Mouse (Mus musculus): Measurements from ENCODE around the gene Vps45. TPM values are rescaled to one million over a fixed set of nuclear protein-coding genes. Genes with fewer than 3 reads are reported as not detected.

Gene Vps45
- 45.4 and 48.3 TPM in 2 replicates for polyA plus RNA-seq (2016; fragmentation: Nextera tagmentation; extraction: Ambion mirVana)

DNA sequence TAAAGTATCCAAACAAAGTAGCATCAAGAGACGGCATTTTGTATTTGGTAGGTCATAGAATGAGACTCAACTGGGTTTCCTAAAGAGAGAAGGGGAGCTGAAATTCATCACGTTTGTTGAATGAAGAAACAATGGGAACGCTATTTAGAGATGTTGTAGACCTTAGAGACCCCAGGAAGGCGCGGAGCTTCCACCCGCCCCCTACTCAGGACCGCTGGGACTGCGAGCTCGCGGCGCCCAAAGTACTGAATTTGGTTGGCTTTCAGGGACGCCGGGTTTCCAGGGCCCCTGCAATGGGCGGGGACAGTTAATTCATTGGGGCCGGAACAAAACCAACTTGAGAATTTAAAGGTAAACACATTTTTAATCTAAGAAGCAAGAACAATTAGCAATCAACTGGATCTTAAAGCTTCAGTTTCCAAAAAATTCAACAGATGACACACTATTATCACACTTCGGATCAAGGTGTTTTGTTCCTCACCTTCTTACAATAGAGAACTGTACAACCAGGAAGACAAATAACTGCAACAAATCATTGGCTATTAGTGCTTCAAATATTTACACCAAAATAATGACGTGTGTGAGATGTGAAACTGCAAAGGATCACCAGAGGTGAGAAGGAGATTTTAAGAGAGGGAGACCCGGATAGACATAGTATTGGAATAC, at the start of gene Vps45:
Gene Vps45, minus strand, starts transcription at position 236 of the 666 bp plus-strand sequence.
- H3K4me2 ChIP-seq (replicated peaks) = peak within 1 kb of the TSS; percentile 84
- H3K9ac ChIP-seq = peak within 1 kb of the TSS; percentile 68
- peaks cover 4% of the 10 kb centered on the region; the same call in 1 of the 2 replicates for H3K36me3 ChIP-seq
- H3K4me3 ChIP-seq = peak within 1 kb of the TSS; percentile 55
- 3% methylated on average over 18 of the region's 18 CpGs for WGBS
- H3K27ac ChIP-seq = peak within 1 kb of the TSS; percentile 80
- ATAC-seq (ENCODE audit: low FRiP score) = peak; percentile 84
- H3K9me3 ChIP-seq (replicated peaks) = no peaks in the 10 kb centered on the region
- no peaks in the 10 kb centered on the region for H3K27me3 ChIP-seq
- H3K4me1 ChIP-seq = peaks cover 13% of the 10 kb centered on the region; the same call in 1 of the 2 replicates

DNA sequence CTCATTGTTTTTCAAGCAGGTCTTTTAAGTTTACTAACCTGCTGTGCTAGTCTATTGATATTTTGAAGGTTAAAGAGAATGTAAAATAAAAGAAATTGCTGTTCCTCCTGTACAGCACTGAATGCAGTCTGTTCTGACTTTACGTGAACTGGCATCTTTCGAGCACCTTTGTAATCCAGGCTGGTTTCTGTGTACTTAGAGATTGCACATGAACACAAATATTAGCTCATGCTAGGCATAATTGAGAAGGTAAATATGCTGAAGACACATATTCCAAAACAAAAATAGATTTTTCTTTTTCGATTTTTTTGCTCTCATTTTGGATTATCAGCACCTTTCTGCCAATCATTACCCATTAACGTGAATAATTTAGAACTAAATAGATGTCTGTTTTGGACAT, 47.9 kb upstream of the Vps45 start:
- H3K27me3 ChIP-seq = no peaks in the 10 kb centered on the region

DNA sequence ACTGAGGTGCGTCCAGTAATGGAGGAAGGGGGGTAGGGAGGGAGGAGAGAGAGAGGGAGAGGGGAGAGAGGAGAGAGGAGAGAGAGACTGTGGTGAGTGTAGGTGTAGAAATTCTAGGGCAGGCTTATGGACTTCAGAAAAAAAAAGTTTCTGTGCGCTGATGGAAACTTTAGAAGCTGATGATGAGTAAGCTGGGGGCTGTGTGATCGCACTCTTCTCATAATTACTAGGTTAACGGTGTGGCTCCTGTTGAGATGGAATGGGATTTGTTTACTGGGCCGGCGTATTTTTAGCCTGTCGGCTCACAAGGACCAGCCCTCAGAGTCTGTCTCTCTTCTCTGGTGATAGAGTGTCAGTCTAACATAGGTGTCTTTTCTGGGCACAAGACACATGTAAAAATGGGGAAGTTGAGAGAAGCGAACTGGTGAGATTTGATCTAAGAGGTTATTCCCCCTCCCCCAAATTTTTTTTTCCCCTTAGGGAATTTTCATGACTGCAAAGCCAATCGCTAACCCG, 47.0 kb upstream of the Vps45 start:
- Histone ChIP-seq H3K4me3 (peak overlapping the region; percentile 91), H3K4me1 (peaks cover 17% of the 10 kb centered on the region), H3K9me3 (replicated peaks) (no peaks in the 10 kb centered on the region), H3K36me3 (peaks cover 3% of the 10 kb centered on the region; the same call in 1 of the 2 replicates), H3K27ac (no peak overlapping the region), H3K27me3 (no peaks in the 10 kb centered on the region), H3K9ac (peak overlapping the region; percentile 89), H3K4me2 (replicated peaks) (peak overlapping the region; percentile 85)
- ATAC-seq (ENCODE audit: low FRiP score) = 0 out of 2 replicates have a peak, but pooled peaks have one; percentile 53
- WGBS = 11% methylated on average over 10 of the region's 10 CpGs

More for the DNA sequence above, 47.9 kb upstream of the Vps45 start:
- no peak overlapping the region for H3K4me3 ChIP-seq
- 90% methylated on average over 4 of the region's 4 CpGs for WGBS
- H3K27ac ChIP-seq = no peak overlapping the region
- H3K9ac ChIP-seq = no peak overlapping the region
- ATAC-seq (ENCODE audit: low FRiP score) = no peak
- peaks cover 17% of the 10 kb centered on the region for H3K4me1 ChIP-seq
- peaks cover 3% of the 10 kb centered on the region; the same call in 1 of the 2 replicates for H3K36me3 ChIP-seq
- H3K4me2 ChIP-seq (replicated peaks) = no peak overlapping the region
- H3K9me3 ChIP-seq (replicated peaks) = no peaks in the 10 kb centered on the region

DNA sequence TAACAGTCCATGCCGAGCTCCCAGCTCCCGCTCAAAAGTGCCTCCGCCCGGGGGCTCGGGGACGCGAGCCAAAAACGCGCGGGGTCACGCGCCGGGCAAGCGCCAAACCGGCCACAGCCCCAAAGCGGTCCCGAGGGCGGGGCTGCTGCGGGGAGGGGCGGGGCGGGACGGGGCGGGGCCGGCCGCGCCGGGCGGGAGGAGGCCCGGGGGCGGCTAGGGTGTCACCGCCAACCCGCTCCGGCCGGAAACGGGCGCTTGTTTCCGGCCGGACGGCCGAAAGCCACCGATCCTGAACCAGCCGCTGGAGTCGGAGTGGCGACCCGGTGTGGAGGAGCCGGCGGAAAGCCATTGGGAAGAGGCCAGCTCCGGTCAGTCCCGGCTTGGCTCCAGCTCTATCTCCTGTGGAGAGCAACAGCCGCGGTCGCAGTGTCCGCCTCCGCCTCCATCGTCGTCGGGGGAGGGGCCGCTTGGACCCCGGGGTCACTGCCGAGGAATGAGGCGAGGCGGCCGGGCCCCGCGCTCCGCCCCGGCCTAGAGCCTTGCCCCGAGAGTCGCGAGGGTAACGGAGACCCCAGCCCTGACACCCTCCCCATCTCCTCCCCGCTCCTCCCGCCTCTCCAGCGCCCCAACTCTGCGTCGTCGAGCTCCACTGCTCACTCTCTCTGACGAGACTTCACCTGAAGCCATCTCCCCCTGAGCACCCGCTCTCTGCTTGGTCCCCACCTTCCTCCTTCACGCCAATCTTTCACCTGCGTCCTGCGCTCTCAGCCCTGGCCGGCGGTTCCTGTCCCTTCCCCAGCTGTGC, 46.2 kb upstream of the Vps45 start, which contains the start of gene Otud7b:
Gene Otud7b, plus strand, starts transcription at position 267 of the 805 bp plus-strand sequence.
- H3K4me1 ChIP-seq = peaks cover 17% of the 10 kb centered on the region
- peak within 1 kb of the TSS; percentile 87 for H3K27ac ChIP-seq
- H3K9ac ChIP-seq = peak within 1 kb of the TSS; percentile 89
- H3K4me3 ChIP-seq = peak within 1 kb of the TSS; percentile 91
- H3K9me3 ChIP-seq (replicated peaks) = no peaks in the 10 kb centered on the region
- peak within 1 kb of the TSS; percentile 85 for H3K4me2 ChIP-seq (replicated peaks)
- H3K36me3 ChIP-seq = peaks cover 3% of the 10 kb centered on the region; the same call in 1 of the 2 replicates
- WGBS = under 1% methylated on average over 60 of the region's 84 CpGs
- H3K27me3 ChIP-seq = no peaks in the 10 kb centered on the region
- ATAC-seq (ENCODE audit: low FRiP score) = peak; percentile 90

DNA sequence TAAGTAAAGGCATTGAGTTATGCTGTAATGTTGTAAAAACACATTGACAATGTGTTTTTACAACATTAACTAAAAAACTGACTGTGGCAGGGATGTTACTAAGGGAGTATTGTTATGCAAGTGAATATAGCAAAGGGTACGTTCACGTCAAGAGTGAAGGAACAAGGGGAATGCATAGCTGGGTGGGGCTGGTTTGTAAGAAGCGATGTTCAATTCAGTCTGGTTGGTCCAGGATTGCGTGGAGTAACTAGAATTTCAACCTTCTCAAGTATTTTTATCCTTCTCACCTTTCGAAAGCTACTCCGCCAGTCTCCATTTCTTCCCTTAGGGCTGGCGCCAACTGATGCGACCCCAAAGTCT, 45.6 kb upstream of the Vps45 start:
- H3K9me3 ChIP-seq (replicated peaks) = no peaks in the 10 kb centered on the region
- H3K27me3 ChIP-seq = no peaks in the 10 kb centered on the region
- H3K36me3 ChIP-seq = no peaks in the 10 kb centered on the region
- H3K4me3 ChIP-seq = peak overlapping the region; percentile 91
- 4% methylated on average over 8 of the region's 8 CpGs for WGBS
- peak overlapping the region; percentile 89 for H3K9ac ChIP-seq
- H3K4me1 ChIP-seq = peaks cover 17% of the 10 kb centered on the region
- H3K4me2 ChIP-seq (replicated peaks) = peak overlapping the region; percentile 85
- ATAC-seq (ENCODE audit: low FRiP score) = peak; percentile 46; the same call in 1 of the 2 replicates
- H3K27ac ChIP-seq = peak overlapping the region; percentile 87

DNA sequence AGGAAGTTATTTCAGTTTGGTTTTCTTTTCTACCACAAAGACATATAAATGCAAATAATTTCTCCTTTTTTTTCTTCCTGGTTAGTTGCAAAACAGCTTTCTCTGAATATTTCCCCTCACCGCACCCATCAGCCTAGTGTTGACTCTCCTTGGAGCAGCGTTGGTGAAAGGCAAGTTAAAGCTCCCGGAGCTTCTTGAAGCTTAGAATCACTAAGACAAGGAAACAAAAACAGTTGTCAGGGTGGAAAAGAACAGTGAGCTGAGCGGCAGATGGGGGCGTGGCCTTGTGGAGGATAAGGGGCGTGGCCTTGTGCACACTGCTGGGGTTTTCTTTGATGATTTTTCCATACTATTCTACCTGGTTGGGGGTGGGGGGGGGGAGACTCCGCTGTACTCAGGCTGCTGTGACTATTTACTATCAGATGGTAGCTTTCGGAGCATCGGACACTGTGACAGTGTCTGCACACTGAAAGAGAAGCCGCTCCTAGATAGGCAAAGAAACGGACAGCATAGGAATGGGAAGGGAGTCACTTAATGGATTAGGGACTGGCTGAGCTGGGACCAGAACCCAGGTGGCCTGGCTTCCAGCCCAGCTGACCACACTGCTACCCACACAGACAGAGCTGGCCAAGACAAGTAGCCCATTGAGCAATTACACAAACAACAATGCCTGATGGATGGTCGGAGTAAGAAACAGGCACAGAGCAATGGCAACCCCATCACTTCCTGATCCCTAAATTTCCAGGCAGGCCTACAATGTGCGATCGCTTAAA, 44.0 kb upstream of the Vps45 start:
- peaks cover 17% of the 10 kb centered on the region for H3K4me1 ChIP-seq
- 18% methylated on average over 14 of the region's 14 CpGs for WGBS
- H3K9me3 ChIP-seq (replicated peaks) = no peaks in the 10 kb centered on the region
- no peak overlapping the region for H3K9ac ChIP-seq
- peak overlapping the region; percentile 48 for H3K4me2 ChIP-seq (replicated peaks)
- H3K27ac ChIP-seq = no peak overlapping the region
- H3K4me3 ChIP-seq = peak overlapping the region; percentile 19
- peak; percentile 30; the same call in 1 of the 2 replicates for ATAC-seq (ENCODE audit: low FRiP score)
- H3K27me3 ChIP-seq = no peaks in the 10 kb centered on the region
- H3K36me3 ChIP-seq = no peaks in the 10 kb centered on the region

DNA sequence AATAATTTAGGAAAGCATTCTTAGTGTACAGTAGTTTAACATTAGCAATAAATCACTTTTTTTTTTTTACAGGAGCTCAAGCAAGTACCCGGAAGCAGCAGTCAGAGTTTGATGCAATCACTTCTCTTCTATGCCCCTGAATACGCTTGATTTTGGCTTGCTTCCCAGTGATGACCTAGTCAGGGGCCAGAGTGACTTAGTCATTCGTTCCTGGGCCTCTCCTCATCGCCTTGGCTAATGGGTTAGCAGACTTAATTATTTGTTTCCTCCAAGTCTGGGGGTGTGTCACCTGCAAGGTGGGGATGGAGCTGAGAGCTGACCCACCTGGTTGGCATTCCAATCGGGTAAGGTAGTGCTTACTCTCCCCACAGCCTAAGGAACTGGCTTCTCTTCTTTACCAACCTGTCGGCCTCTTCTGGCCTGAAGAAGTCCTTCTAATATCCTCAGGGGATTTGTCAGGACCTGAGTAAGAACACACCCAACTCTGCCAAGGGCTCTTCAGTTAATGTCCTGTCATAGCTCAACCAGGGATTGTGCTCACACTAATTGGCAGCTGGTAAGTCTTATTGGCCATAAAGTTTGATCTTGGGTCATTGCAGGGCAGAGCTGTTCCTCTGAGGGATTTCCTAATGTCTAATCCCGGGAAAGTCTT, 40.5 kb upstream of the Vps45 start:
- no peak for ATAC-seq (ENCODE audit: low FRiP score)

DNA sequence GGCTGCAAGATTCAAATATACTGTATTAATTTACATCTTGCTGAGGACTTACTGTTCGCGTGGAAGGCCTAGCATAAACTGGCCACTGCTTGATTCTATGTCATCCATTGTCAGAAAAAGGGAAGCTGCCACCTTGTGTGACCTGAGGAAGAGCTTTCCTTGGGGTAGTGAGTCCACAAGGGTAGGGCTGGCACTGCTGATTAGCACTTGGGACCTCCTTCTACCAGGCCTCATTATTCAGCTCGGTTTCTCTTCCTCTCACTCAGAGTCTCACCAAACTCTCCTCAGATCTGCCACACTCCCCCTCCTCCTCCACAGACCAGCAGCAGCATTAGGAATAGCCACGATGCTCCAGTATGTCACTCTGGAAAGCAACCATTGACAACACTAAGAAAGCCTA, 39.9 kb upstream of the Vps45 start:
- 70% methylated on average over 4 of the region's 4 CpGs for WGBS
- no peak for ATAC-seq (ENCODE audit: low FRiP score)

More for the DNA sequence above, 40.5 kb upstream of the Vps45 start:
- no peak overlapping the region for H3K9ac ChIP-seq
- no peak overlapping the region for H3K27ac ChIP-seq
- 69% methylated on average over 7 of the region's 7 CpGs for WGBS
- H3K9me3 ChIP-seq (replicated peaks) = no peaks in the 10 kb centered on the region
- H3K36me3 ChIP-seq = no peaks in the 10 kb centered on the region
- no peaks in the 10 kb centered on the region for H3K27me3 ChIP-seq
- H3K4me3 ChIP-seq = no peak overlapping the region
- H3K4me1 ChIP-seq = peaks cover 8% of the 10 kb centered on the region
- H3K4me2 ChIP-seq (replicated peaks) = no peak overlapping the region

DNA sequence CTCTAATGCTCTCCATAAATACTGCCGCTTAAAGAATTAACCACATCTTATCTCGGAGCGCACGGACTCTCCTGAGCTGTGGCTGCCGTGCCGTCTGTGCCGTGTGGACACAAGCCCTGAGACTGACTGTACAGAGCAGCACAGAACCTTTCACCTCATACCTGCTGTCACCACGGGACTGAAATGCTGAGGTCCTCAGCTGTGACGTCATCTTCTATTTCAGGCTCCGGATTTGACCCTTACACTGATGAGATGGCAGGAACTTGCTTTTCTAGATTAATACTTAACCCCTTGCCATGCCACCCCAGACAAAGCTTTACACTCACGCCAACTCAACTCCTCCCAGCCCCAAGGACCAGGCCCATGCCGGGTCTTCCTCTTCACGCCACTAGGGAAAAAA, 35.9 kb upstream of the Vps45 start:
- ATAC-seq (ENCODE audit: low FRiP score) = no peak

More for the DNA sequence above, 39.9 kb upstream of the Vps45 start:
- no peak overlapping the region for H3K27ac ChIP-seq
- H3K4me1 ChIP-seq = peaks cover 8% of the 10 kb centered on the region
- H3K27me3 ChIP-seq = no peaks in the 10 kb centered on the region
- no peak overlapping the region for H3K4me2 ChIP-seq (replicated peaks)
- no peaks in the 10 kb centered on the region for H3K36me3 ChIP-seq
- no peak overlapping the region for H3K9ac ChIP-seq
- H3K4me3 ChIP-seq = no peak overlapping the region
- no peaks in the 10 kb centered on the region for H3K9me3 ChIP-seq (replicated peaks)

DNA sequence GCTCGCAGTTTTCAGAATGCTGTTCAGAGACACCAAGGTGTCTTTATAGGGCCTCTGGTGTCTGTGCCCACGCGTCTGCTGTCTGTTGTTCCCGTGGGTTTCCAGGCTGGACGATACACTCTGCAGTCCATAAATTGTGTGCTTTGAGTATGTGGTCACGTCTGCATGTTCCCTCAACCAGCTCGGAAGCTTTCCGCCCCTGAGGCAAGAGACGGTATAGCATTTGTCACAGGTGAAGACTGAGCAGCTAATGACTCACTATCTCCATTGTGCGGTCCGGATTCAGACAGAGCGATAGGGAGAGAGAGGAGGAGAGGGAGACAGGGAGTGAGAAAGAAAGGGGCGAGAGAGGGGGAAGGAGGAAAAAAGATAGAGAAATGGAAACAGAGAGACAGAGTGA, 35.2 kb upstream of the Vps45 start:
- Histone ChIP-seq H3K9me3 (replicated peaks) (no peaks in the 10 kb centered on the region), H3K36me3 (no peaks in the 10 kb centered on the region), H3K4me2 (replicated peaks) (no peak overlapping the region), H3K27me3 (no peaks in the 10 kb centered on the region), H3K4me3 (no peak overlapping the region), H3K27ac (no peak overlapping the region), H3K9ac (no peak overlapping the region), H3K4me1 (no peaks in the 10 kb centered on the region)
- ATAC-seq (ENCODE audit: low FRiP score) = no peak
- 70% methylated on average over 13 of the region's 13 CpGs for WGBS

More for the DNA sequence above, 35.9 kb upstream of the Vps45 start:
- H3K27me3 ChIP-seq = no peaks in the 10 kb centered on the region
- H3K4me3 ChIP-seq = no peak overlapping the region
- H3K4me1 ChIP-seq = no peaks in the 10 kb centered on the region
- no peak overlapping the region for H3K9ac ChIP-seq
- 85% methylated on average over 13 of the region's 13 CpGs for WGBS
- no peaks in the 10 kb centered on the region for H3K9me3 ChIP-seq (replicated peaks)
- H3K4me2 ChIP-seq (replicated peaks) = no peak overlapping the region
- no peak overlapping the region for H3K27ac ChIP-seq
- no peaks in the 10 kb centered on the region for H3K36me3 ChIP-seq

DNA sequence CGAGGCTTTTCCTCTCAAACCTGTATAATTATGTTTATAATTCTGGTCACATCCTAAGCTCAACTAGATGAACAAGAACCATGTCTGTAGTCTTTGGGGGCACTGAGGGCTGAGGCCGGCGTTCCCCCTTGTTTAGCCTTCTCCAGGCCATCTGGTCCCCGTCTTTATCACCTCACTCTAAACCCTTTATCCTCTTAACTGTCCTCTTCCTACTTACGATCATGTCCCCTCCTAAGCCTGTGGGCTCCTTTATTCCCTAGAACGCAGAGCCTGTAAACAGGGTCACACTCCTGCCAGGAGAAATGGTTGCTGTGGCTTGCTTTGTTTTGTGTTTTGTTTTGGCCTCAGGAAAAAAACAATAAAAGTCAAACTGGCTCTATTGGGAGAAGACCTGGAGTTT, 33.7 kb upstream of the Vps45 start:
- no peaks in the 10 kb centered on the region for H3K27me3 ChIP-seq
- no peaks in the 10 kb centered on the region for H3K4me1 ChIP-seq
- H3K36me3 ChIP-seq = no peaks in the 10 kb centered on the region
- no peak overlapping the region for H3K27ac ChIP-seq
- no peak overlapping the region for H3K4me2 ChIP-seq (replicated peaks)
- H3K9ac ChIP-seq = no peak overlapping the region
- H3K4me3 ChIP-seq = no peak overlapping the region
- no peaks in the 10 kb centered on the region for H3K9me3 ChIP-seq (replicated peaks)
- 73% methylated on average over 6 of the region's 6 CpGs for WGBS
- ATAC-seq (ENCODE audit: low FRiP score) = no peak

Measured in hindbrain, embryonic 12.5 days (tissue).